Mouse (Mus musculus): ENCODE results near the gene Lrrtm4. TPM values are rescaled to one million over a fixed set of nuclear protein-coding genes. Genes with fewer than 3 reads are reported as not detected.

The Lrrtm4 gene
- total RNA-seq, 2 experiments from 2014 or later: 65.8 to 70.2 TPM

DNA sequence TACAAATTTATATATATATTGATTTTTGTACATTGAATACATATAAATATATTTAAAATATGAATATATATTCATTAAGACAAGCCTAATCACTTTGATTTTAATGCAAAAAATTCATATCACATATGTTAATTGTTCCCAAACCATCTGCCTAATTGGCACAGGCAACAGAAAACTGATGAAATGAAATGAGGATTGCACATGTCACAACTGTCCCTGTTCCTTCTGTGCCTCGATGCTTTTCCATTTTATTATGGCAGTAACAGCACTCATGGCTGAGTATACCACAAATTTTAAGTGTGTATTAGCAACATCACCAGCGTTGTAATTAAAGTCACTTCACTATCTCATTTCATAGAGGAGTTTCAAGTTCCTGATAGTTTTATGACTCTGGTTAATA is 732.1 kb downstream of the Lrrtm4 start:
- no peak for DNase-seq

- DNase-seq: no peak
Measured at GRCm38 (mm10) chr6:80760641-80761204, 742.0 kb downstream of the Lrrtm4 start.

- no peak for DNase-seq
Measured at GRCm38 (mm10) chr6:80786282-80786681, 767.6 kb downstream of the Lrrtm4 start.

GRCm38 (mm10) chr6:80823753-80824152 is 805.1 kb downstream of the Lrrtm4 start:
- DNase-seq: no peak

- DNase-seq: no peak
Measured at GRCm38 (mm10) chr6:80839784-80840183, 821.1 kb downstream of the Lrrtm4 start.

DNA sequence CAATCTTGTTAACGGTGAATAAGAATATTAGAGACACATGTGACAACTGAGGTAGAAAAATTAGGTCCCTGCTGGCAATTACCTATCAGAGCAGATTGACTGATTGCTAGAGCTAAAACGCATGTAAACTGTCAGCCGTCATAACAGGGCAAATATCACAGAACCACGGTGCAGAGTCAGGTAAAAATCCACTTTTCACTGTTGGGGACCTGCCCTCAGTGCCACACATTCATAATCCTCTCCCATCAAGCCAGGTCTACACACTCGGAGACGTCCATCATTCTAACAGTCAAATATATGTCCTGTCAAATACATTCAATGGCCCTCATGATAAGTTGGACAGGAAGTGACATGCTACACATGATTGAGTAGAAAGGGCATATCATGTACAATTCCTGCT is 826.6 kb downstream of the Lrrtm4 start:
- no peak for DNase-seq

DNA sequence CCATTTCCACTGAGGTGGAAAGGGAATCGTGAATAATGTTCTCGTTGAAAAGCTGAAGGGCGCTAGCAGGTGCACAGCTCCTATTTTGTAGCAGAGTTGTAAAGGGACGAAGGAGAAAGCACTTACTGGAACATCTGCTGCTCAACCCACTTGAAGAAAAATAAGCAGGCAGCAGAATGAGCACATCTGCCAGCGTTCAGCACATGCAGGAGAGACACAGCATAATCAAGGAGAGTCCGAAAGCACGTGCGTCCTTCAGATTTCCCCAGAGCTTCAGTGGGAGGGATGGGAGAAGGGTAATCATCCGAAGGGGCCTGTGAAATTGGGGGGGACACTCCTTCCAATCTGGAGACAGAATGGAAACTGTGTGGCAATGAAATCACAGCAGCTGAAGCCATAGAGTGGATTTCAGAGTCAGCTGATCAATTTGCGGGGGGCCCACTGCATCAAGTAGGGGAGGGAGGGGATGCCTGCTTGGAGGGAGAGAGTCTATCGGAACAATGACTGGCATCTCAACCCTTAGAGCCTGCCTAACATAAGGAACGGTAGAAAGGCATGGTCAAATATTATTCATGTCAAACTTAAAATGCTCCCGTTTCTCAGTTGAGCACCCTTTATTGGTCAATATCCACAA is 838.4 kb downstream of the Lrrtm4 start:
- no peak for DNase-seq

Other genes with a start within 250 kb of the Lrrtm4 start
- not detected for gene Gm20594, start 201.0 kb upstream of the Lrrtm4 start, total RNA-seq (2021)